Mouse (Mus musculus): ENCODE results near the gene Abcc4.

The Abcc4 gene

DNA sequence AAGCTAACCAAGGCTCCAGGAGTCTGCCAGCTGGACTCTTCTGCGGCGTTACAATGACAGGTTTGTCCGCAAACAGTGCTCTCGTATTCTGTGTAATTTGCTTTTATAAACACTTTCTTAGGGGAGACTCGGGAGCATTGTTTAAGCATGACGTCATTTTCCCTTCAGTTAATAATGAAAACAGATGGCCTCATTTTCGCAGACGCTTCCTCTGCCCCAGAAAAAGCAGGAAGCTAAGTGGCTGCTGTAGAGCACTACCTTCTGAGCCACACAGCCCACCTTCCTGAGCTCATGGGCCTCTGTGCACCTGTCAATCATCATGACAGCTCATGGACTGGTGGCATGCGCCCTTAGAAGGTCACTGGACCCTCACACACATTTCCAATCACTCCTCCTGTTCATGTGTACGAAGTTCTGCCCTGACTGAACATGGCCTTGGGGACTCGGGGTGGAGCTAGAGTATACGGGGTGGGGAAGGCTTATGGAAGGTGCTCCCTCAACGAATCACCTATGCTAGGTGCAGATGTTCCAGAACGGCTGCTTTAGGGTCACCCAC, 199.3 kb downstream of the Abcc4 start:
- DNase-seq (ENCODE audit: low spot score) = no peak

DNA sequence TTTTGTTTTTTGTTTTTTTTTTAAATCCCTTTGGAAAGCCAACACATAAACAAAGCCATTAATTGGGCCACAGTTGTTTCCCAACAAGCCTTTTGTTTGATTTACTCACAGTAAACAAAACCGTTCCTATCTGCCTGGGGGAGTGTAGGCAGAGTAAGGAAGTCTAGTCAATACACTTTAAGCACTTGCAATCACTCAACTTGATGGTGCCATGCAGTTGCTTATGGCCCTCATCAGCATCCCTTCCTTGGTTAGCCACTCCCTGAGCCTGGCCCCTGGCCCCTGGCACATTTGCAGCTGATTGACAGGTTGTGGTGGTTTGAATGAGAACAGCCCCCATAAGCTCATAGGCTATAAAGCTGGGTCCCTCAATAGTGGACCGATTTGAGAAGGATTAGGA, 209.3 kb downstream of the Abcc4 start:
- DNase-seq (ENCODE audit: low spot score) = no peak

DNA sequence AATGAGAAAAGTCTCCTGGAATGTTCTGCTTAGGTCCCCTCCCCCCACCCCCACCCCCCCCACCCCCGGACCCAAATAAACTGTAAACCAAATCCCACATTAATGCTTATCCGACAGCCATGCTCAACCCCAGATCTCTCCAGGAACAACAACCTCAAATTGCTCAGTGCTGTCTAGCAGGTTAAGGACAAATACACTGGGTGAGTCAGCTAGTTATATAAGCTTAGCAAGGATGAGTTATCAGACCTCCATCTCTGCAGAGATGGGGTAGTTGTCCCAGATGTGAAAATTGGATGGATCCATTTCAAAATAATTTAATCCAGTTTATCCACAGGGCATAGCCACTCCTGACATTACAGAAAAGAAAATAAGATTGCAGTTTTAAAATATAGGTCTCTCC, 210.6 kb downstream of the Abcc4 start:
- DNase-seq (ENCODE audit: low spot score) = no peak

DNA sequence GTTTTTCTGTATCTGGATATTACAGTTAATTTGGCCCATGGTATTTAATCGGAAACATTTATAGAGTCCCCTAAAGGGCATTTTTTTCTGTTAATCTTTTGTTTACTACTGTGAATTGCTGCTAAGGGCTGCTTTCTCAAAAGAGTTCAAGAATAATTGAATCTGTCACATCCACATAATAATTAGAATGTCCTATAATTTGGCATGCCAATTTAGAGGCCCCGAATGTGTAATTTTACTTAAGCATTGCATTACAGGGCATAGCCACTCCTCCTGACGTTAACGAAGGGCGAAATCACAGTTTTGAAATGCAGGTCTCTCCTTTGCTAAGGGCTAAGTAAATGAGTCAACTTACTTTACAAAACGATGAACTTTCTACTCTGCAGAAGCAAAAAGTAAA, 214.3 kb downstream of the Abcc4 start:
- DNase-seq (ENCODE audit: low spot score) = no peak

DNA sequence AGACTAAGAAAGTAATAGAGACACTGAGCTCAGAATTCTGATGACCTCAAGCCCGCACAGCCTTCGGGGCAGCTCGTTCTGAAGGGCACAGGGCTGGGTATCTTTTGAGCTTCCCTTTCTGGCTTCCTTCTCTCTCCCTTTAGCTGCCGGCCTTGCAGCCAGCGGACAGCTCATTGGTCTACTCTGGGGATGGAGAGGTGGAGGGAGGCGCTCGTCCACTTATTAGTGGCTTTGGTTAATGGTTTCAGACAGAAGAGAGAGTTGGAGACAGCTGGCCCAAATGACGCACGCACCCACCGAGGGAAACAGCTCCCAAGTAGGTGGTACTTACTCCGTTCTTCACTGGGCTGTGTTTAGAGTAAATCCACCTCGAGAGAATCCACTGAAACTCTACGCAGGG, 214.7 kb downstream of the Abcc4 start:
- no peak for DNase-seq (ENCODE audit: low spot score)

DNA sequence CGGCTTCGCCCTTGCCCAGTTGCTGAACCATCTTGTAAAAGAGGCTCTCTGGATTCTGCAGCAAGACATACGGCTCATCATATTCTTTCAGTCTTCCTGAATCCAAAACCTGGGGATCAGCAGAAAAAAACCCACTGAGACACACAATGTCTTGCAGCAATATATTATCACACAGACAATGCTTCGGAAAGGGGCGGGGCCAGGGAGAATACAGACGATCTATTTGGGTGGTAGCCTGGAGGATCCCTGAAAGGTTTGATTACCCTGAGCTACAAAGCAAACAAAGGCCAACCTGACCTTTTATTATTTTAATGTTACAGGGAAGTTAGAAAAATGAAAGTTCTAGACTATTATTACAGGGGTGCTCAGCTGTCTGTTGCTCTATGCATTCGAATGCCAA, 215.5 kb downstream of the Abcc4 start:
- no peak for DNase-seq (ENCODE audit: low spot score)

DNA sequence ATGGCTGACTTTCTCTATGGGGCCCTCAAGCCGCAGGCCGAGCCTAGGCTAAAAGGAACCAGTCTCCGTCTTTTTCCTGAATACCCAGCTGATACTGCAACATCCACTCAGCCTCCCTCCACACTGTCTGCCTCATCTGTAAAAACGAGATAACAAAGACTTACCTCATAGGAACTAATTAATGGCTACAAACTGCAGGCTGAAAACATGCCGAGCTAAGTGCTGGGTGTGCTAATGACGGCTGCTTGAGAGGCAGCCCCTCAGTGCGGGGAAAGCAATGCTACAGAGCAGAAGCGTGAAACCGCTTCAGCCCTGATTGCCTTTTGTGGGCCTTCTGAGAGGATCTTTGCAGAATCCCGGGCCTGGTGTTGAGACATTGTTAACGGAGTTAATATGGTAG, 219.7 kb downstream of the Abcc4 start:
- DNase-seq (ENCODE audit: low spot score) = no peak

DNA sequence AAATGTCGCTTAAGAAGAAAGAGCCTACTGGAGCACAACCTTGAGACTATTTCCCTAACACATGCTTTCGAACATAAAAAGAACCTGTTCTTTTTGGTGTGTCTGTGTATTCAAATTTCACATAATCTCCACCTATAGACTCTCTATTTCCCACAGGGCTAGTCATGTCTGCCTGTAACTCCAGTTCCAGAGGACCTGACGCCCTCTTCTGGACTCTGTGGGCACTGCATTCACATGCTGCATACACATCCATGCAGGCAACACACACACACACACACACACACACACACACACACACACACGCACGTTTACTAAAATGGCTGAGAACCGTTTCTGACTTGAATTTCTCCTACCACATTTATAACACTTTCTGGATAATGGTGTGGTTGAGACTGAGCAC, 220.4 kb downstream of the Abcc4 start:
- DNase-seq (ENCODE audit: low spot score) = no peak

DNA sequence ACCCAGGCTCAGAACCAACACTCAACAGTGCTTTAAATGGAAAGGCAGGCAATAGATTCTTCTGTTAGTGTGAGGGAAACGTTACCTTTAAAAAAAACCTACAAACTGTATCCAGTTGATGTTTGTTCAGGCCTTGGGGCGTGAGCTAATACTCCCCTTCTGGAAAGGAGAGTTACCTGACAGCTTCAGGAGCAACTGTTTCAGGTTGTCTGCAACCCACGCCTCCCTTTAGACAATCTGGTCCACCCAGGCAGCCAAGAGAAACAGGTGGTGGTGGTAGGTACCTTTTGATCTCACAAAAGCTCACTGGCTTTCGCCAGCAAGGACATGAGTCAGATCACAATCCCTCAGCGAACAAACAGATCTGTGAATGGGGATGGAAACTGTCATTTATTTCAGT, 223.7 kb downstream of the Abcc4 start:
- DNase-seq (ENCODE audit: low spot score) = no peak

DNA sequence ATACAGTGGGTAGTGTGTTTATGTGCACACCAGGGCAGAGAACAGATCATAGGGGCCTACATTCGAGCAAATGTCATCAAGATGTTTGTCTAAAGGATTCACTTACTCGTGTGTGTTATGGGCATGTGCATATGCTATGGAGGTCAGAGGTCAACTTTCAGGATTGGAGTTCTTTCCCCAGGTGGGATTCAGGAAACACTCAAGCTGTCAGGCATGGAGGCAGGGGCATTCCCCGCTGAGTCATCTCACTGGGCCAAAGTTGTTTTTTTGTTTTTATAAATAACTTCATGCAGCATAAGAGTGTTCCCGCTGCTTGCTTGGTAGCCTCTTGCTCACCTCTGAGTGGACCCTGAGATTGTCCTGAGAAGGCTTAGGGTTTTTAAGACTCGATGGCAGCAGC, 224.2 kb downstream of the Abcc4 start:
- DNase-seq (ENCODE audit: low spot score) = no peak

DNA sequence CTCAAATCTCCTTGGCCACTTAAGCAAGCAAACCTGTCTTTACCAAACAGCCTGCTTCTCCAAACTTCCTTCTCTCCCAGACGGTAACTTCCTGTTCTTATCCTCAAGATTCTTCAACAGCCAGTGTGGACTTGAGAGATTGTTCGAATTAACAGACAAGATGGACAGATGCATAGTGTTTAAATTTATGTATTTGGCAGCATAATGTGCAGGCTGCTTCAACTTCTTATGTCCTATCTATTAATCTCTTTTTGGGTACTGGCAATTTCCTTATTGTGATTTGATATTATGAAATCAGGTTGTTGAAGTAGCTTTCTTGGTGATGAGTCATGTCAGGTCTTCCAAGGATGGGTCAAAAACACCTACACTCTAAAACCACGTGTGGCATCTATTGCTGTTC, 229.7 kb downstream of the Abcc4 start:
- DNase-seq (ENCODE audit: low spot score) = no peak

DNA sequence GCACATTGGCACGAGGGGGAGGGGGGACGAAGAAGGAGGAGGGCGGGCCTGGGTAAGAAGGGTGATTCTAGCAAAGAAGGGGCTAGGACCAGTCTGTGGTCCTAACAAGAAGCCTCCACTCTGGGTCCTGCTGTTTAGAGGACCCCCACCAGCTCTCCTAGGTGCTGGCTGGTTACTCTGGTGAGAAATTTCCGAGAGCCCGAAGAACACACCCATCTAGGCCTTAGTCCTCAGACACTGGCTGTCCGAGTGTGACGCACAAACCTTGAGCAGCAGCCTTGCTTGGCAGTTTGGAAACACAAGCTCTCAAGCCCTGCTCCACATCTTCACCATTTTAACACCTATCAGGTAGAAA, 230.9 kb downstream of the Abcc4 start:
- DNase-seq (ENCODE audit: low spot score) = no peak

DNA sequence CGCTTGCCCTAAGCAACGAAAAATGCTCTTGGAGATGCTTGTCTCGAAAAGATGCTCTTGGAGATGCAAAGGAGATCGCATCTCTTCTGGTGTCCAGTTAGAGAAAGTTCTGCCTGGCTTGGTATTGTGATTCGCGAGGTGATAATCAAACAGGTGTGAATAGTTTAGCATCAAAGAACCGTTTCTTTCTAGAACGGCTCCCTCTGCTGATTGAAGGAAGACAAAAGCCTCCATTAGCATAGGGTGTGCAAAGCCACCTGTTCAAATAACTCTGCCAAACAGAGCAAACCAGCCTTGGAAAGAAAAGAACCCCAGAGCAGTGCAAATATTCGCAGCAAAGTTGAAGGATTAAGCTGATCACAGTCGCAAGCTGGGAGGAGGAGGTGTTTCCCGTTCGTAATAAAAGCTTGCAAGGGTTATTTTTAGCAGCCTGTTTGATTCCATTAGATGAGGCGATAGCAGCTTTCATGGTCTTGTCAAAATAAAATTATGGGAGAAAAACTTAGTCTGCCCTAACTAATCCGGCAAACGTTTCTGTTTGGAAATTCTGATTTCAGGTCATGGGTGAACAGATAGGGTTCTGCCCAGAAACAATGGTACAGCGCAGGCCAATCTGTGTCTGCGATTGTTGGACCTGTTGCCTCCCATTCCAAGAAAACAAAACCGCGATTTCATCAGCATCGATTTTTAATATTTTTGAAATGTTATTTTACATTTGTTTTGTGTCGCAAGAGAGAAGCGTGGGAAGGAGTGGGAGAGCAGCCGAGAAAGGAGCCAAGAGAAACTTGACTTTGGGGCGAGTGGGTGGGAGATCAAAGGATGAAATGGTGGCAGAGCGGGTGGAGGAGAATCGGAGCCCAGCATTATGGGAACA, 231.6 kb downstream of the Abcc4 start:
- DNase-seq (ENCODE audit: low spot score) = no peak

DNA sequence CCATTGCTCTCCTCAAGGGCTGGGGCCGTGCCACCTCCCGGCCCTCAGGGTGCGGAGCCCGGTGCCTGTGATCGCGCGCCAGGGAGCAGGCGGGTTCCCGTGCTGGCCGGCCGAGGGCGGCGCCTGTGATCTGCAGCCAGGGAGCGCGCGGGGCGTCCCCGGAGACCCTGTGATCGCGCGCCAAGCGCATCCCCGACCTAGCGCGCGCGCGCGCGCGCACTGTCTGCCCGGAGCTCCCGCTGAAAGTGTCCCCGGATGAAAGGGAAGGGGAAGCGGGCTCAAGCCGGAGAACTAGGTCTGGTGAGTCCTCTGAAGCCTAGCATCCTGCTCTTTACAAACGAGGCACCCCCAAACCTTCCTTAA, 232.2 kb downstream of the Abcc4 start:
- DNase-seq (ENCODE audit: low spot score) = no peak

DNA sequence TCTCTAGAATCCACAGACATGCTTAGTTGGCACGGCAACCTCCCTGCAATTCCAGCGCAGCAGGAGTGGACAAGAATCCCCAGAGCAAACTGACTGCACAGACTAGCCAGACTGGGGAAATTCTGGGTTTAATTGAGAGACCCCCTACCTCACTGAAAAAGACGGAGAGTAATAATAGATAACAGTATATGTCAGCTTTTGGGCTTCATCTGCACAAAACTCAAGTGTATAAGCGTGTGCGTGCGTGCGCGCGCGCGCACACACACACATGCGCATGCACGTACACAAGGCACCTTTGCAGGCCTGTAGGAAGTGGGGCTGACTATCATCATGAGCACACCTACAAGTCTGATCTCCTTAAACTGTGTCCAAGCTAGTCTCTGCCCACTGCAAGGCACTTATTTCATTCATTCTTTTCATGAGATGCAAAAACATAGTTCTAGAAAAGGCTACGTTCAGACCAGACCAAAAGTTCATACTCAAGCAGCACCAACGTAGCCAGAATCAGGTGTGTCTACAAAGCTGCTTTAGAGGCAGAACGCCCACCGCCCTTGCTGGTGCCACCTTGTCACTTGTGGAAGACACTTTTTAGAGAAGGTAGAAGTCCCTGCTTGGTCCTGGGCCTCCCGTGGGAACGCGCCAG, 232.7 kb downstream of the Abcc4 start:
- no peak for DNase-seq (ENCODE audit: low spot score)

DNA sequence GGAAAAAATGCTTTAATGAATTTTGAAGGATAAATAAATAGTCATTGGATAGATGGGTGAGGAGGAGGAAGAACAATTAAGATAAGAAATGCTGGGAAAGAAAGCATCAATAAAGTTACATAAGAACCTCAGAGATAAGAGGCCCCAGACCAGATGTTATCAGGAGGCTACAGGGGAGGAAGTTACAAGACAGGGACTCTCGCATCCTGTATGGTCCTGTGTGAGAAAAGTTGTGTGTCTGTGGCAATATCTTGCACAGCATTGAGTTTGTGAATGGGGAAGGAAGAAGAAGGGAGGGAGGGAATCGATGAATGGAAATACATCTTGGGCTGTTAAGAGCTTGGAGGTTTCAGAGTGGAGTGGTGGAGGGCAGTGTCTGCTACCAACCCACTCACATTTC, 240.7 kb downstream of the Abcc4 start:
- DNase-seq (ENCODE audit: low spot score) = no peak

DNA sequence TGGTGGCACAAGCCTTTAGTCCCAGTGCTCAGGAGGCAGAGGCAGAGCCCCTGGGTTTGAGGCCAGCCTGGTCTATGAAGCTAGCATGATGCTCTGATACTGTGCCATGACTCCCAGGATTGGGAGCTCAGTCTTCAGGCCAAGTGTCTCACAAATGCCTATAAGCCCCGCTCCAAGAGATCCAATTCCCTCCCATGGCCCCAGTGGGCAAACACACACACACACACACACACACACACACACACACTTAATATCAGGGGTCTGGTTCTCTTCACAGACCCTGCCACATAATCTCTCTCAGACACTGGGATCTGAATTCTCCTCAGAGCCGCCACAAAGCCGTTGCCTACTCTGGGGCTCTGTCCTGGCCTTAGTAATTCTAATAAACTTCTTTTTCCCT, 241.6 kb downstream of the Abcc4 start:
- DNase-seq (ENCODE audit: low spot score) = no peak

DNA sequence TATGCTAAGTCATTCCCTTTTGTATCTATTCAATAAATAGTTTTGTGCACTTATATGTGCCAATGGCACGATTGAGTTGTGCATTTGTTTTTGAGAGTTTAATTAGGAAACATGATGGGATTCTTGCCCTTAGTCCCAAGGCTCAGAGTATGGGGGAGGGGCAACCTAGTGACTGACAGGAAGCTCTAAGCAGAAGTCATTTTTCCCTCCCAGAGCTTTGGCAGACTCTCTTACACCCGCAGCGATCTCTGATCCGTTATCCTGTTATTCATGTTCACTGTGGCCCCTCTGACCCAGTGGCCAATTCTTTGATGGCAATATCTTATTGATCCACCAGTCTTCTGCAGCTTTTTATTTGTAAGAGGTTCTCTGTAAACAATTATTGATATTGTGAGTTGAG, 253.4 kb downstream of the Abcc4 start:
- no peak for DNase-seq (ENCODE audit: low spot score)

DNA sequence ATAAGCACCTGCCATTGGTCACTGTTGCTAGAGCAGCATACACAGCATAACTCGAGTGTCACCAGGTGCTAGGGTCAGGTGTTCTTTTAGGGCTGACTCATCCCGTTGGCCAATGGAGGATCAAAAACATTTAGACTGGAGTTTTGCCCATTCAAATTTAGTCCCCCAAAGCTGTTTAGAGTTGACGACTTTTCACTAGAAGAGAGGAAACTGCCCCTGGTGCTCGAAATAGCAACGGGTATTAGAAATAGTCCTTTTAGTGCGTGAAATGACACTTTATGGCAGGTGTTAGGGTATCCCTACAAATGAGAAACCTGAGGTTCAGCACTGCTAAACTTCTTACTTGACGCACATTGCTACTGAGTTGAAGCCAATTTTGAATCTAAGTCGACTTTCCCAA, 265.9 kb downstream of the Abcc4 start:
- DNase-seq (ENCODE audit: low spot score) = no peak

DNA sequence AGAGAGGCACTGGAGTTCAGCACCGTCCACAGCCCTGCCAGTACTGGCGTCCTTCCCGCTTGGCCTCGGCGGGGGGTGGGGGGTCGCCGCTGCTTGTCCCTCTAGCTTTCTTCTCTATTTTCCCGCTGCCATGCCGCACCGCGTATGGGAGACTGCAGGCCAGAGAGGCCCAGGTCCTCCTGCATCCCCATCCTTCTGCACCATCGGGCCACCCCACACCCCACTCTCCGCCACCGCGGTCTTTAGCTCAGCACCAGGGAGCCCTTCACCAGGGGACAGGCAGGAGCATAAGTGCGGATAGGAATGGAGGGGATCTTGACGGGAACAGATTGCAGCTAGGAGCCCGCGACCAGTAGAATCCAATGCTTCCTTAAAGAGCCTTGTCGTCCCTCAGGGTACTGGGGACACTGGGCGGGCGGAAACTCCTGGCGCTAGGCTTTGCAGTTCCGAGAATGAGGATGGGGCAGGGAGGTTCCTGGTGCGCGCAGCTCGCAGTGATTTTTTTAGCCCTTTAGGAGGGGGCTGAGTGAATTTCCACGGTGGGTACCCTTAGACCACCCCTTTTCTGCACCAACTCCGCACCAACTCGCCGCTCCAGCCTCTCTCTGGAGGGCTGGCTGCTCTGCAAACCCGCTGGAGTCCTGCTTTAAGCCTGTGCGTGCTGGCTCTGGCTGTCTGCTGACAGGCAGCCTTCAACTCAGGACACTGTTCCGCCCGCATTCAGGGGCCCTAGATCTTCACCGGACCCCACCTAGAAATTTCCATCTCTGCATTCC, 268.7 kb downstream of the Abcc4 start:
- DNase-seq (ENCODE audit: low spot score) = no peak

DNA sequence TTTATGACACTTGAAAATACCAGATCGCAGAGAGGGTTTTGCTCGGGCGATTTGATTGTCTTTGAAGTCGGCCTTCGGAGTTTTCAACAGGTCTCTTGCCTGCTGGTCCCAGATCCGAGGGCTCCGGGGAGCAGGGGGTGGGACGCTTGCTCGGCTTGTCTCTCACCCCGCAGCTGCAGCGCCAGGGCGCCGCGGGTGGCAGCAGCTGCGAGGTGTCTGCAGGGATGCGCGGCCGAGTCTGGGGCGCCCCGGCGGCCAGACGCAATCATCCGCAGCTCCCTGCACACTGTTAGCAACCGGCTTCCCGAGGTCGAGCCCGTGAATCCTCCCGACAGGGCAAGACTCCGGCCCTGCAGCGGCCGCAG, 269.2 kb downstream of the Abcc4 start:
- peak; percentile 4 for DNase-seq (ENCODE audit: low spot score)

DNA sequence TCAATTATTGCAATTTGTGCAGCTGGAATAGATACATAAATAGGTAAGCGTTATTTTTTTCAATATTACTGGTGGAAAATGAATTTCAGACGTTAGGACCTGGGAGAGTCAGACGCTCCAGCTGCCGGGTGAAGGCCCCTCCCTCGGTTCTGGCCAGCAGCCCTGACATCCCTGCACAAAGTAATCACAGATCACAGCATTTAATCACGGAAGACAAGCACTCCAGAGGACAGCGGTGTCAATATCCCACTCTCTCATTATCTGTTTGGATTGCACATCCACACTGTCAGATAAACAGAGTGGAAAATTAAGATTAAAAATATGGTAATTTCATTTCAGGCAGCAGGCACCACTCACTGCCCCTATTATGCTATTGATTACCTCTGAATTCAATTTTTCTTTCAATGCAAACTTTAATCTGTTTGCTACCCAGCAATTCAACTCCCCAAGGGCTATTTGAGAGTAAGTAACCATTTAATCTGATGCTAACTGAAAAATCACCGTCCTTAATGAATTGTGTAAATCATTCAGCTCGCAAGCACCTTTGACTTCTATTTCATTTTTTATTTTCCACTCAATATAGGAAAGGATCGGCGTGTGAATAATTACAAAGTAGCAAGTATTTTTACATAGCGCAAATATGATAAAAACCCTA, 270.2 kb downstream of the Abcc4 start:
- no peak for DNase-seq (ENCODE audit: low spot score)

DNA sequence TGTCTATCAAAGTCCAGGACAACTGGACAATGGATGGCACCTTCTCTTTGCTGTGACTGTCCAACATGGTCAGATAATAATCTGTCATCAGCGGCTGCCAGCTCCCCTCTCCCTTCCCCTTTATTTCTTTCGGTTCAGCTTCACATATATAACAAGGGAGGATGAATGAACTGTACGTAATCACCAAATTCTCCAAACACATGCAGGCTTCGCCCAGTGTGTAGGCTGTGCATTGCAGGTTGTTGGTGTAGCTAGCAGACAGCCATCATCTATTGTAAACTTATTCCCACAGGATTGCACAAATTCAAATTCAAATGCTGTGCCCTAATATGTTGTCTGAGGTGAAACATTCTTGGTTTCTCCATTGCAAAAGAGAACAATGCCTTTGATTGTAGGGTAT, 271.2 kb downstream of the Abcc4 start:
- no peak for DNase-seq (ENCODE audit: low spot score)

Data from left cerebral cortex, adult 11 months (tissue).